Mouse (Mus musculus) G1E (cell line): ENCODE data around the gene Nt5c3b.

Experiments
- CTCF ChIP-seq: IDR thresholded peaks from 2 replicates; pipeline ENCODE4 v1.5.1; 2012; ENCODE audit warnings: low read depth, low read length, inconsistent platforms, mixed read lengths
- GATA1 ChIP-seq: IDR thresholded peaks from 2 replicates; pipeline ENCODE4 v1.6.1; 2012; ENCODE audit warnings: borderline replicate concordance, low read length, inconsistent platforms, mixed read lengths
- GATA2 ChIP-seq: IDR thresholded peaks from 2 replicates; pipeline ENCODE4 v1.6.1; 2012; ENCODE audit warnings: low read depth, low read length, inconsistent platforms, borderline replicate concordance
- POLR2AphosphoS5 ChIP-seq: IDR thresholded peaks from 2 replicates; pipeline ENCODE4 v1.6.1; 2012; ENCODE audit warnings: low read depth, low read length, inconsistent platforms; ENCODE audit not compliant: insufficient replicate concordance
- TAL1 ChIP-seq: conservative IDR thresholded peaks from 2 replicates; pipeline ENCODE4 v1.6.1; 2012; ENCODE audit warnings: low read depth, low read length, inconsistent platforms, mixed read lengths

DNA sequence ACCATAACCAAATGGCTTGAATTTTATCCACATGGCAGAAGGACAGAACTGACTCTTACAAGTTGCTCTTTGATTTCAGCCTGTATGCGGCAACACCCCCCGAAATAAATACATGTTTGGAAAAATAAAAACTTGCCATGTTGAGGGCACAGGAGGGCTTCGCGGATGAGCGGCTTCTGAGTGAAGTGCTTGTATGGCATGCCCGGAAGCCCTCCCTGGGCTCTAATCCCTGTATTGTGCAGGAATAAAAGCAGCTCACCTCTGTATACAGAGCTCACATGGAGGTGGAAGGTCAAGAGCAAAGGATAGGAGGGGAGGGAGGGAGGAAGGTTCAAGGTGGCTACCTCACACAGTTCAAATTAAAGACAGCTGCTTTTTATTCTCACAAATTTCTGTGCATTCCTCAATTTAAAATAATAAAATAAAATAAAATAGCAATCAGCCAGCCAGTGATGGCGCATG lies 49.7 kb downstream of the Nt5c3b start:
- TF ChIP-seq CTCF, result no peak
- no peak for TF ChIP-seq TAL1
- no peak for TF ChIP-seq GATA1
- no peak for TF ChIP-seq GATA2
- TF ChIP-seq POLR2AphosphoS5, result no peak
